Mouse (Mus musculus) kidney, embryonic 16.5 days (tissue): ENCODE measurements at regions not wholly inside any gene's neighbourhood (a gene's known extent, or its start where the extent isn't known, plus 50 kb on each side); places are given as distances from the start of the nearest gene placed in this dataset.

Source experiments
- ATAC-seq: fragments of 200-750 bp; cut with Nextera tagmentation; 2 replicates; pipeline ENCODE4 v1.8.0; 2017; ENCODE audit warnings: moderate TSS enrichment; ENCODE audit not compliant: low FRiP score, low TSS enrichment
- H3K27ac ChIP-seq: fragments of 300-500 bp; sonication (generic); 2 replicates; pipeline ENCODE4 v1.5.1; 2014; ENCODE audit warnings: low read length
- H3K27me3 ChIP-seq: fragments of 300-500 bp; sonication (generic); 2 replicates; pipeline ENCODE4 v1.6.1; 2014; ENCODE audit warnings: low read length, control low read depth, mixed read lengths; ENCODE audit not compliant: insufficient read depth
- H3K36me3 ChIP-seq: fragments of 300-500 bp; sonication (generic); 2 replicates; pipeline ENCODE4 v1.6.1; 2014; ENCODE audit warnings: low read length, control low read depth, mixed read lengths; ENCODE audit not compliant: insufficient read depth
- H3K4me1 ChIP-seq: fragments of 300-500 bp; sonication (generic); 2 replicates; pipeline ENCODE4 v1.6.1; 2014; ENCODE audit warnings: low read length, control low read depth, mixed read lengths; ENCODE audit not compliant: insufficient read depth
- H3K4me2 ChIP-seq: fragments of 300-500 bp; sonication (generic); replicated peaks from 2 replicates; pipeline ENCODE4 v1.6.1; 2014; ENCODE audit warnings: low read depth, low read length
- H3K4me3 ChIP-seq: fragments of 300-500 bp; sonication (generic); 2 replicates; pipeline ENCODE4 v1.5.1; 2014; ENCODE audit warnings: mild to moderate bottlenecking, low read length
- H3K9ac ChIP-seq: fragments of 300-500 bp; sonication (generic); replicated peaks from 2 replicates; pipeline ENCODE4 v1.6.1; 2014; ENCODE audit warnings: low read length
- H3K9me3 ChIP-seq: fragments of 300-500 bp; sonication (generic); 2 replicates; pipeline ENCODE4 v1.6.1; 2016; ENCODE audit warnings: low read length, control low read depth
- WGBS: fragments of 180-500 bp; shearing (Covaris S2); extraction: QIAGEN DNeasy Blood & Tissue Kit; methylation state at CpG from one replicate; pipeline ENCODE4 v1.1.7; 2014; 5-methylcytosine and 5-hydroxymethylcytosine counted together

- H3K27me3 ChIP-seq: no peaks in the 10 kb centered on the region
- H3K4me1 ChIP-seq: no peaks in the 10 kb centered on the region
- no peak overlapping the region for H3K4me2 ChIP-seq
- no peaks in the 10 kb centered on the region for H3K9me3 ChIP-seq
- no peak for ATAC-seq
- no peak overlapping the region for H3K9ac ChIP-seq
- WGBS: 97% methylated on average over 2 of the region's 2 CpGs
- no peaks in the 10 kb centered on the region for H3K36me3 ChIP-seq
- H3K27ac ChIP-seq: no peak overlapping the region
- no peak overlapping the region for H3K4me3 ChIP-seq
Observed at GRCm38 (mm10) chr4:81868941-81869340, 426.3 kb upstream of the Mpdz start.

GRCm38 (mm10) chr4:81841642-81842494 lies 399.3 kb upstream of the Mpdz start:
- WGBS: 24% methylated on average over 4 of the region's 4 CpGs
- no peak overlapping the region for H3K4me3 ChIP-seq
- H3K27ac ChIP-seq: no peak overlapping the region
- H3K27me3 ChIP-seq: no peaks in the 10 kb centered on the region
- H3K4me2 ChIP-seq: no peak overlapping the region
- H3K9ac ChIP-seq: no peak overlapping the region
- no peaks in the 10 kb centered on the region for H3K4me1 ChIP-seq
- no peaks in the 10 kb centered on the region for H3K9me3 ChIP-seq
- no peaks in the 10 kb centered on the region for H3K36me3 ChIP-seq
- peak; percentile 90 for ATAC-seq

GRCm38 (mm10) chr4:81829972-81830371 lies 387.4 kb upstream of the Mpdz start:
- no peak overlapping the region for H3K9ac ChIP-seq
- WGBS: 48% methylated on average over 3 of the region's 3 CpGs

GRCm38 (mm10) chr4:81827453-81827852 lies 384.8 kb upstream of the Mpdz start:
- Histone ChIP-seq H3K27ac (no peak overlapping the region), H3K4me1 (no peaks in the 10 kb centered on the region), H3K4me2 (no peak overlapping the region), H3K36me3 (no peaks in the 10 kb centered on the region), H3K27me3 (no peaks in the 10 kb centered on the region), H3K4me3 (no peak overlapping the region), H3K9me3 (no peaks in the 10 kb centered on the region), H3K9ac (no peak overlapping the region)
- no peak for ATAC-seq
- WGBS: 83% methylated on average over 4 of the region's 4 CpGs

More at GRCm38 (mm10) chr4:81829972-81830371, 387.4 kb upstream of the Mpdz start:
- H3K27ac ChIP-seq: no peak overlapping the region
- no peak overlapping the region for H3K4me3 ChIP-seq
- H3K4me2 ChIP-seq: no peak overlapping the region
- H3K4me1 ChIP-seq: no peaks in the 10 kb centered on the region
- no peaks in the 10 kb centered on the region for H3K36me3 ChIP-seq
- no peak for ATAC-seq
- no peaks in the 10 kb centered on the region for H3K27me3 ChIP-seq
- H3K9me3 ChIP-seq: no peaks in the 10 kb centered on the region

- ATAC-seq: no peak
- no peak overlapping the region for H3K4me3 ChIP-seq
- H3K27me3 ChIP-seq: no peaks in the 10 kb centered on the region
- no peak overlapping the region for H3K27ac ChIP-seq
- H3K9me3 ChIP-seq: no peaks in the 10 kb centered on the region
- no peaks in the 10 kb centered on the region for H3K36me3 ChIP-seq
- H3K4me2 ChIP-seq: no peak overlapping the region
- H3K9ac ChIP-seq: no peak overlapping the region
- no peaks in the 10 kb centered on the region for H3K4me1 ChIP-seq
Observed at GRCm38 (mm10) chr4:81825966-81826365, 383.4 kb upstream of the Mpdz start.

GRCm38 (mm10) chr4:81823566-81823965 lies 381.0 kb upstream of the Mpdz start:
- 61% methylated on average over 3 of the region's 3 CpGs for whole genome bisulfite sequencing
- Histone ChIP-seq H3K4me1 (no peaks in the 10 kb centered on the region), H3K4me3 (no peak overlapping the region), H3K27me3 (no peaks in the 10 kb centered on the region), H3K36me3 (no peaks in the 10 kb centered on the region), H3K9me3 (no peaks in the 10 kb centered on the region), H3K27ac (no peak overlapping the region), H3K4me2 (no peak overlapping the region), H3K9ac (no peak overlapping the region)
- ATAC-seq: no peak

GRCm38 (mm10) chr4:81789274-81789673 lies 346.7 kb upstream of the Mpdz start:
- no peak overlapping the region for H3K4me3 ChIP-seq
- H3K4me1 ChIP-seq: no peaks in the 10 kb centered on the region
- no peaks in the 10 kb centered on the region for H3K27me3 ChIP-seq
- H3K4me2 ChIP-seq: no peak overlapping the region
- no peak for ATAC-seq
- H3K9ac ChIP-seq: no peak overlapping the region
- H3K27ac ChIP-seq: no peak overlapping the region
- no peaks in the 10 kb centered on the region for H3K9me3 ChIP-seq
- no peaks in the 10 kb centered on the region for H3K36me3 ChIP-seq
- 76% methylated on average over 2 of the region's 2 CpGs for WGBS

- Histone ChIP-seq H3K4me3 (no peak overlapping the region), H3K27ac (no peak overlapping the region), H3K27me3 (no peaks in the 10 kb centered on the region), H3K9me3 (no peaks in the 10 kb centered on the region), H3K9ac (no peak overlapping the region), H3K4me2 (no peak overlapping the region), H3K4me1 (no peaks in the 10 kb centered on the region), H3K36me3 (no peaks in the 10 kb centered on the region)
- WGBS: 64% methylated on average over 8 of the region's 8 CpGs
- ATAC-seq: no peak
Observed at GRCm38 (mm10) chr4:81788636-81789035, 346.0 kb upstream of the Mpdz start.

GRCm38 (mm10) chr4:81781971-81782370 lies 339.4 kb upstream of the Mpdz start:
- H3K4me3 ChIP-seq: no peak overlapping the region
- H3K4me1 ChIP-seq: no peaks in the 10 kb centered on the region
- 70% methylated on average over 1 of the region's 1 CpGs for WGBS
- H3K27me3 ChIP-seq: no peaks in the 10 kb centered on the region
- no peaks in the 10 kb centered on the region for H3K36me3 ChIP-seq
- no peak overlapping the region for H3K9ac ChIP-seq
- H3K27ac ChIP-seq: no peak overlapping the region
- no peak for ATAC-seq
- no peak overlapping the region for H3K4me2 ChIP-seq
- H3K9me3 ChIP-seq: no peaks in the 10 kb centered on the region

- ATAC-seq: no peak
Observed at GRCm38 (mm10) chr4:81766705-81767104, 324.1 kb upstream of the Mpdz start.

More at GRCm38 (mm10) chr4:81766705-81767104, 324.1 kb upstream of the Mpdz start:
- Histone ChIP-seq H3K9ac (no peak overlapping the region), H3K4me3 (no peak overlapping the region), H3K27ac (no peak overlapping the region), H3K9me3 (no peaks in the 10 kb centered on the region), H3K4me2 (no peak overlapping the region), H3K4me1 (peaks cover 11% of the 10 kb centered on the region; the same call in 1 of the 2 replicates), H3K36me3 (no peaks in the 10 kb centered on the region), H3K27me3 (no peaks in the 10 kb centered on the region)
- WGBS: 62% methylated on average over 5 of the region's 5 CpGs
